In genomic region chr12:76015489-76015888, GRCm38 (mm10) we compare ENCODE assay signal across 9 mouse cellular contexts.
DNase-seq lines count a peak whose midpoint lies in the region; ATAC-seq and TF ChIP-seq lines count a peak whose summit lies in the region.
"Had no signal": no experiment of that assay in that cellular context is flagged by ENCODE, and none has a peak within 500 bp of the region (broad histone marks: within the 10 kb centered on the region; RNA-seq: fewer than 3 reads in every experiment).

No protein-coding gene starts in this region.

- H3K27me3 ChIP-seq in midbrain, embryonic 16.5 days (ENCODE audit: control insufficient read depth, insufficient read depth, low read depth, low read length): no peaks in the 10 kb centered on the region

- TF ChIP-seq POLR2A in lung, adult 2 months (IDR thresholded peaks at IDR 0.05; ENCODE audit: borderline replicate concordance, extremely low read depth, low read depth, low read length): no peak

- no peak overlapping the region for H3K4me2 ChIP-seq in midbrain, embryonic 16.5 days (ENCODE audit: low read length)

- no peak for TF ChIP-seq CTCF in lung, adult 2 months (IDR thresholded peaks at IDR 0.05; ENCODE audit: insufficient read depth, low read length)

- peaks cover 3% of the 10 kb centered on the region; the same call in 1 of the 2 replicates for H3K36me3 ChIP-seq in midbrain, embryonic 16.5 days (ENCODE audit: control insufficient read depth, insufficient read depth, low read length)

- 65% methylated on average over 11 of the region's 11 CpGs for WGBS in lung, adult 2 months
- 93% methylated on average over 11 of the region's 11 CpGs for WGBS in midbrain, embryonic 16.5 days

- no peak overlapping the region for H3K4me3 ChIP-seq in lung, adult 2 months (replicated peaks; ENCODE audit: extremely low read depth, low read depth, low read length)
- H3K4me3 ChIP-seq in midbrain, embryonic 16.5 days (ENCODE audit: low read depth, low read length): no peak overlapping the region
- H3K4me3 ChIP-seq: erythroblast, embryonic 14.5 days had no signal

- H3K9me3 ChIP-seq in midbrain, embryonic 16.5 days (replicated peaks; ENCODE audit: control insufficient read depth, low read length, poor library complexity, severe bottlenecking): no peaks in the 10 kb centered on the region

- ATAC-seq in midbrain, embryonic 16.5 days: no peak

- H3K9ac ChIP-seq in midbrain, embryonic 16.5 days (ENCODE audit: low read depth, low read length): no peak overlapping the region

- no peak overlapping the region for H3K27ac ChIP-seq in midbrain, embryonic 16.5 days (ENCODE audit: low read length)

- DNase-seq in retina, postnatal 1 day: peak; percentile 13
- no peak for DNase-seq in retina, embryonic 14.5 days (ENCODE audit: low spot score)
- peak; percentile 46 to 77 for DNase-seq in gastrocnemius, adult 8-10 months (ENCODE audit: low spot score in 2 of 2)
- peak; percentile 60 for DNase-seq in lung, adult 2 months
- DNase-seq in urinary bladder, postnatal 14 days (ENCODE audit: low spot score): peak; percentile 78
- DNase-seq in spleen, postnatal 14 days (ENCODE audit: low spot score in 2 of 2): no peak
- DNase-seq in layer of hippocampus, postnatal 14 days (ENCODE audit: low spot score in 2 of 2): no peak

- no peaks in the 10 kb centered on the region; the same call in 1 of the 2 replicates for H3K4me1 ChIP-seq in lung, adult 2 months (ENCODE audit: control insufficient read depth, insufficient read depth, low read length)
- no peaks in the 10 kb centered on the region for H3K4me1 ChIP-seq in midbrain, embryonic 16.5 days (ENCODE audit: control insufficient read depth, insufficient read depth, low read length)

Comparison
In these comparisons a context has a peak if more than half of its experiments do, and no peak if none do; other contexts are left out.
1. DNase-seq: peak in retina, postnatal 1 day (single experiment), gastrocnemius, adult 8-10 months (2 of 2), lung, adult 2 months (single experiment) and urinary bladder, postnatal 14 days (single experiment); none in retina, embryonic 14.5 days (single experiment), spleen, postnatal 14 days (0 of 2) and layer of hippocampus, postnatal 14 days (0 of 2).